Mouse (Mus musculus) G1E (cell line): ENCODE data around the gene Peli2. TPM values are rescaled to one million over a fixed set of nuclear protein-coding genes. Genes with fewer than 3 reads are reported as not detected.

Experiments used
- ATAC-seq: 2 replicates; pipeline ENCODE4 v1.8.0; 2016; ENCODE audit warnings: mild to moderate bottlenecking; ENCODE audit not compliant: insufficient number of reproducible peaks, poor library complexity, low FRiP score, severe bottlenecking; ENCODE audit errors: extremely low read depth
- DNase-seq: peaks from one replicate; pipeline ENCODE4 v3.0.0; 2012; ENCODE audit warnings: low spot score
- H3K27me3 ChIP-seq: 2 replicates; pipeline ENCODE4 v1.6.1; 2012; ENCODE audit warnings: mild to moderate bottlenecking, low read length, inconsistent platforms; ENCODE audit not compliant: insufficient read depth
- H3K36me3 ChIP-seq: replicated peaks from 2 replicates; pipeline ENCODE3; 2012; ENCODE audit warnings: mild to moderate bottlenecking, inconsistent platforms
- H3K4me1 ChIP-seq: 2 replicates; pipeline ENCODE4 v1.6.1; 2012; ENCODE audit warnings: low read depth, low read length, inconsistent platforms, mixed read lengths; ENCODE audit not compliant: insufficient read depth
- H3K4me3 ChIP-seq: 2 replicates; pipeline ENCODE4 v1.5.1; 2012; ENCODE audit warnings: low read depth, mild to moderate bottlenecking, inconsistent platforms, low read length, moderate library complexity, mixed read lengths
- H3K9me3 ChIP-seq: replicated peaks from 2 replicates; pipeline ENCODE4 v1.6.1; 2012; ENCODE audit warnings: inconsistent platforms
- CTCF ChIP-seq: IDR thresholded peaks from 2 replicates; pipeline ENCODE4 v1.5.1; 2012; ENCODE audit warnings: low read depth, low read length, inconsistent platforms, mixed read lengths
- GATA1 ChIP-seq: IDR thresholded peaks from 2 replicates; pipeline ENCODE4 v1.6.1; 2012; ENCODE audit warnings: borderline replicate concordance, low read length, inconsistent platforms, mixed read lengths
- GATA2 ChIP-seq: IDR thresholded peaks from 2 replicates; pipeline ENCODE4 v1.6.1; 2012; ENCODE audit warnings: low read depth, low read length, inconsistent platforms, borderline replicate concordance
- POLR2AphosphoS5 ChIP-seq: IDR thresholded peaks from 2 replicates; pipeline ENCODE4 v1.6.1; 2012; ENCODE audit warnings: low read depth, low read length, inconsistent platforms; ENCODE audit not compliant: insufficient replicate concordance
- TAL1 ChIP-seq: conservative IDR thresholded peaks from 2 replicates; pipeline ENCODE4 v1.6.1; 2012; ENCODE audit warnings: low read depth, low read length, inconsistent platforms, mixed read lengths
- polyA plus RNA-seq: library from polyadenylated mRNA; stranded (reverse); fragments of >175 nt; gene quantifications from 2 replicates; pipeline ENCODE4 v1.2.3, GENCODE M21; 2012
- total RNA-seq, 2 experiments: library from RNA; stranded (forward) in 1 of 2; stranded (reverse) in 1 of 2; fragments of 200-1000 nt in 1 of 2; fragments of >200 nt in 1 of 2; fragmentation: Nextera tagmentation in 1 of 2; gene quantifications; 2 replicates each; pipeline ENCODE4 v1.2.3; 2014 to 2017

Peli2 gene
- total and polyA plus RNA-seq, 3 experiments = 0.27 TPM; not detected in 2

DNA sequence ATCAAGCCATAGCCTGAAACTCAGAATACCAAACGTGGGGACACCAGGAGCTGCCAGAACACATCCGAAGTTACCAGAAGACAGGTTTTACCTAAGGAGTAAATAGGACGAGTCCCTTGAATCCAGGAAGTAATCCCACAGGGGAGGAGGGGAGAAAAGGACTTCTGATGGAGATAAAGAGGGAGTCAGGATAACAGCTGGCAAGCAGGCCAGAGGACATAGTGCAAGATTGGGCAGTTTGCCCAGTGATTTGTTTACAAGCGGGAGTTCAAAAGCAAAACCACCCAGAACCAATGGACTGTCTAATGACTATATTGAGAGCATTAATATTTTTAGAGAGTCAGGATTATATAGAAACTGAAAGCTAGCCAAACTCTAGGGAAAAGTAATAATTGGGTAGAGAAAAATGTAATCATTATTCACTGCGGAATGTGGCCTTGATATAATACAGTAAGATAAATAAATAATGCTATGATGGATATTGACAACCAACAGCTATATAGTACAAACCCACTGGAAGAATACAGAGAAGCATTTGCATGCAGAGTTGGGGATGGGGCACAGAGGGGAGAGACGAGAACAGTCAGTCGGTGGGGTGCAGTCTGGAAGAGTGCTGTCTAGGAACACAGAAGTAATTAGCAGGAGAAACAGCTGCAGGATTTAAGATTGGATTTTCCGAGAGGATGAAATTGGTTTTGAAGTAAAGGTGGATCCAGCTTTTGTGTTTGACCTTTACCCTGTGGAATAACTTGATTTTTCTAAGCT, 77.7 kb downstream of the Peli2 start:
- DNase-seq (no peak), ATAC-seq (no peak)
- Histone ChIP-seq H3K36me3 (no peaks in the 10 kb centered on the region), H3K27me3 (no peaks in the 10 kb centered on the region), H3K9me3 (no peaks in the 10 kb centered on the region), H3K4me1 (no peaks in the 10 kb centered on the region), H3K4me3 (no peak overlapping the region)
- TF ChIP-seq GATA2 = no peak

- ATAC-seq = no peak
- H3K4me3 ChIP-seq = no peak overlapping the region
These were observed 78.3 kb downstream of the Peli2 start for GRCm38 (mm10) chr14:48198957-48199356.

GRCm38 (mm10) chr14:48199506-48199905, 78.9 kb downstream of the Peli2 start:
- H3K36me3 ChIP-seq = no peaks in the 10 kb centered on the region
- no peaks in the 10 kb centered on the region for H3K27me3 ChIP-seq
- ATAC-seq (no peak), DNase-seq (no peak)
- H3K4me1 ChIP-seq = no peaks in the 10 kb centered on the region
- H3K4me3 ChIP-seq = no peak overlapping the region
- TF ChIP-seq GATA2 (no peak), CTCF (no peak), TAL1 (no peak), POLR2AphosphoS5 (no peak)
- H3K9me3 ChIP-seq = no peaks in the 10 kb centered on the region

More at GRCm38 (mm10) chr14:48198957-48199356, 78.3 kb downstream of the Peli2 start:
- DNase-seq = no peak
- Histone ChIP-seq H3K4me1 (no peaks in the 10 kb centered on the region), H3K36me3 (no peaks in the 10 kb centered on the region), H3K27me3 (no peaks in the 10 kb centered on the region), H3K9me3 (no peaks in the 10 kb centered on the region)
- TF ChIP-seq CTCF = no peak
- TF ChIP-seq GATA2 = no peak
- no peak for TF ChIP-seq POLR2AphosphoS5
- TF ChIP-seq GATA1 = no peak
- TF ChIP-seq TAL1 = no peak

- no peaks in the 10 kb centered on the region for H3K27me3 ChIP-seq
- no peaks in the 10 kb centered on the region for H3K36me3 ChIP-seq
- ATAC-seq = no peak
- H3K4me1 ChIP-seq = no peaks in the 10 kb centered on the region
- TF ChIP-seq GATA2 = no peak
- TF ChIP-seq TAL1 = no peak
- TF ChIP-seq GATA1 = no peak
- TF ChIP-seq CTCF = no peak
- no peak for TF ChIP-seq POLR2AphosphoS5
- no peak overlapping the region for H3K4me3 ChIP-seq
- H3K9me3 ChIP-seq = no peaks in the 10 kb centered on the region
- no peak for DNase-seq
These were observed 79.7 kb downstream of the Peli2 start for GRCm38 (mm10) chr14:48200291-48200690.

GRCm38 (mm10) chr14:48200788-48201187, 80.2 kb downstream of the Peli2 start:
- H3K27me3 ChIP-seq = no peaks in the 10 kb centered on the region
- no peak for DNase-seq
- no peaks in the 10 kb centered on the region for H3K36me3 ChIP-seq
- ATAC-seq = no peak
- no peak overlapping the region for H3K4me3 ChIP-seq
- TF ChIP-seq GATA2 (no peak), GATA1 (no peak), TAL1 (no peak), POLR2AphosphoS5 (no peak), CTCF (no peak)
- no peaks in the 10 kb centered on the region for H3K9me3 ChIP-seq
- no peaks in the 10 kb centered on the region for H3K4me1 ChIP-seq

DNA sequence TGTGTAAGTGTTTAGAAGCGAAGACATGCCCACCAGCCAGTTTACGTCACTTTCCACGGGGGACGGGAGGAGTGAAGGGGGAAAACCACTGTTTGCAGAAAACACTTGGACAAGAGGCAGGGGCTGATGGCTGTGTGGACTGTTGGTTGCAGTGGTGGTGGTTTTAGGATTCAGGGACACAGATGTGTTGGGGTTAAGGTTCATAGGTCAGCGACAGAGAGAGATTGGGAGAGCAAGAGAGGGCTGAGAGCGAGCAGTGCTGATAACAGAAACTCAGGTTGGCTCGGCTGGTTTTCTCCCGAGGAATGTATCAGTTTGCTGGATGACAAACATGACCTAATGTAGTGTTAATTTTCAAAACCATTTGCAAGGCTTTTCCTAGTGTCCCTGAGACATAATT, 80.8 kb downstream of the Peli2 start:
- DNase-seq = no peak
- H3K9me3 ChIP-seq = no peaks in the 10 kb centered on the region
- ATAC-seq = no peak
- H3K36me3 ChIP-seq = no peaks in the 10 kb centered on the region
- H3K4me1 ChIP-seq = no peaks in the 10 kb centered on the region
- no peaks in the 10 kb centered on the region for H3K27me3 ChIP-seq
- H3K4me3 ChIP-seq = no peak overlapping the region
- TF ChIP-seq CTCF = no peak
- TF ChIP-seq TAL1 = no peak
- no peak for TF ChIP-seq POLR2AphosphoS5
- TF ChIP-seq GATA2 = no peak
- TF ChIP-seq GATA1 = no peak
